Mouse (Mus musculus) kidney, postnatal 0 days (tissue): ENCODE data around the gene Bcam. TPM values are rescaled to one million over a fixed set of nuclear protein-coding genes. Genes with fewer than 3 reads are reported as not detected.

Source experiments
- ATAC-seq: fragments of 200-750 bp; cut with Nextera tagmentation; replicated peaks from 2 replicates; pipeline ENCODE4 v1.8.0; 2017; ENCODE audit warnings: low read depth, moderate number of reproducible peaks, moderate TSS enrichment, moderate library complexity; ENCODE audit not compliant: low FRiP score
- DNase-seq: peaks from one replicate; pipeline ENCODE4 v3.0.0-alpha.2; 2016; ENCODE audit warnings: low spot score
- H3K27ac ChIP-seq: fragments of 300-500 bp; sonication (generic); 2 replicates; pipeline ENCODE4 v1.5.1; 2014; ENCODE audit warnings: mild to moderate bottlenecking
- H3K27me3 ChIP-seq: fragments of 300-500 bp; sonication (generic); 2 replicates; pipeline ENCODE4 v1.6.1; 2014; ENCODE audit warnings: low read length, mixed read lengths; ENCODE audit not compliant: insufficient read depth
- H3K36me3 ChIP-seq: fragments of 300-500 bp; sonication (generic); 2 replicates; pipeline ENCODE4 v1.6.1; 2014; ENCODE audit warnings: low read length, mixed read lengths; ENCODE audit not compliant: insufficient read depth
- H3K4me1 ChIP-seq: fragments of 300-500 bp; sonication (generic); replicated peaks from 2 replicates; pipeline ENCODE4 v1.6.1; 2014; ENCODE audit warnings: antibody characterized with exemption, low read length, mixed read lengths; ENCODE audit not compliant: insufficient read depth
- H3K4me2 ChIP-seq: fragments of 300-500 bp; sonication (generic); 2 replicates; pipeline ENCODE4 v1.6.1; 2014; ENCODE audit warnings: mild to moderate bottlenecking, low read length, moderate library complexity, mixed read lengths
- H3K4me3 ChIP-seq: fragments of 300-500 bp; sonication (generic); replicated peaks from 2 replicates; pipeline ENCODE4 v1.5.1; 2014; ENCODE audit warnings: low read depth, low read length
- H3K9ac ChIP-seq: fragments of 300-500 bp; sonication (generic); 2 replicates; pipeline ENCODE4 v1.6.1; 2014; ENCODE audit warnings: low read depth, low read length
- H3K9me3 ChIP-seq: fragments of 300-500 bp; sonication (generic); replicated peaks from 2 replicates; pipeline ENCODE4 v1.6.1; 2016; ENCODE audit warnings: low read length, inconsistent platforms, mixed read lengths
- CTCF ChIP-seq: IDR thresholded peaks from 2 replicates; pipeline ENCODE4 v1.5.1; 2016; ENCODE audit warnings: antibody characterized with exemption, low read depth, mild to moderate bottlenecking, moderate library complexity
- WGBS: fragments of 180-500 bp; shearing (Covaris S2); extraction: QIAGEN DNeasy Blood & Tissue Kit; methylation state at CpG from one replicate; pipeline ENCODE4 v1.1.7; 2014; 5-methylcytosine and 5-hydroxymethylcytosine counted together
- polyA plus RNA-seq: library from polyadenylated mRNA; unstranded; fragments of >200 nt; fragmentation: Nextera tagmentation; extraction: Ambion mirVana; gene quantifications from 2 replicates; pipeline ENCODE4 v1.2.1, GENCODE M21; 2015

Bcam gene
- polyA plus RNA-seq, 1 experiment from 2014 or later, result 394 TPM

- ATAC-seq (no peak), DNase-seq (peak; percentile 43)
- H3K9me3 ChIP-seq, result peaks cover 11% of the 10 kb centered on the region
- H3K4me1 ChIP-seq, result no peaks in the 10 kb centered on the region
- no peaks in the 10 kb centered on the region for H3K27me3 ChIP-seq
- H3K27ac ChIP-seq, result peak overlapping the region; percentile 42; the same call in 1 of the 2 replicates
- no peak overlapping the region for H3K4me2 ChIP-seq
- H3K9ac ChIP-seq, result no peak overlapping the region
- no peak for TF ChIP-seq CTCF
- H3K4me3 ChIP-seq, result no peak overlapping the region
- peaks cover 54% of the 10 kb centered on the region for H3K36me3 ChIP-seq
- 84% methylated on average over 6 of the region's 6 CpGs for WGBS
Measured at GRCm38 (mm10) chr7:19722754-19723195, 48.0 kb downstream of the Bcam start.

GRCm38 (mm10) chr7:19719200-19719599, 51.6 kb downstream of the Bcam start:
- Histone ChIP-seq H3K4me2 (no peak overlapping the region), H3K4me1 (no peaks in the 10 kb centered on the region), H3K4me3 (no peak overlapping the region), H3K27ac (no peak overlapping the region), H3K9ac (no peak overlapping the region), H3K36me3 (peaks cover 33% of the 10 kb centered on the region), H3K9me3 (peaks cover 11% of the 10 kb centered on the region), H3K27me3 (no peaks in the 10 kb centered on the region)
- no peak for DNase-seq
- 91% methylated on average over 4 of the region's 4 CpGs for WGBS
- no peak for ATAC-seq
- no peak for TF ChIP-seq CTCF

- H3K4me2 ChIP-seq, result no peak overlapping the region
- DNase-seq (no peak), ATAC-seq (no peak)
- no peak overlapping the region for H3K9ac ChIP-seq
- peaks cover 28% of the 10 kb centered on the region for H3K36me3 ChIP-seq
- H3K27me3 ChIP-seq, result no peaks in the 10 kb centered on the region
- H3K4me1 ChIP-seq, result no peaks in the 10 kb centered on the region
- WGBS, result 84% methylated on average over 5 of the region's 5 CpGs
- H3K9me3 ChIP-seq, result peaks cover 11% of the 10 kb centered on the region
- no peak overlapping the region for H3K4me3 ChIP-seq
- no peak overlapping the region for H3K27ac ChIP-seq
- no peak for TF ChIP-seq CTCF
Measured at GRCm38 (mm10) chr7:19718297-19718952, 52.4 kb downstream of the Bcam start.

DNA sequence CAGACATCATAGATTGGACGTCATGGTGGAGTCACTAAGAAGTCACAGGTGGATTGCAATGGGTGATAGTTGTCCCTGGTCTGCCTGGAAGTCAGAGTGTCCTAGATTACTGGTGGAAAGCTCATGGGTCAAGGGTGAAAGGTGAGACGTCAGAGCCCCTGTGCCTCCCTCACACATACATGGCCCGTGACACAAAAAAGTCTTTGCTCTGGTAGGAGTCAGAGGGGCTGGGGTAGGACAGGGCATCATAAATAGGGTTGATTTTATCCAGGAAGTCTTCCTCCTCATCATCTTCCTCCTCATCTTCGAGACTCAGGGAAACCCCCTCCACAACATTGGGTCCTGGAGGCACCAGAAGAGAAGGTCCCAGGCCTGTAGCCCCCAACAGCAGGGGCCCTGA, 53.5 kb downstream of the Bcam start:
- Histone ChIP-seq H3K27me3 (no peaks in the 10 kb centered on the region), H3K36me3 (peaks cover 24% of the 10 kb centered on the region), H3K4me3 (no peak overlapping the region), H3K9me3 (peaks cover 11% of the 10 kb centered on the region), H3K27ac (no peak overlapping the region), H3K4me2 (no peak overlapping the region), H3K4me1 (no peaks in the 10 kb centered on the region), H3K9ac (no peak overlapping the region)
- 77% methylated on average over 4 of the region's 4 CpGs for WGBS
- ATAC-seq (no peak), DNase-seq (no peak)
- no peak for TF ChIP-seq CTCF

DNA sequence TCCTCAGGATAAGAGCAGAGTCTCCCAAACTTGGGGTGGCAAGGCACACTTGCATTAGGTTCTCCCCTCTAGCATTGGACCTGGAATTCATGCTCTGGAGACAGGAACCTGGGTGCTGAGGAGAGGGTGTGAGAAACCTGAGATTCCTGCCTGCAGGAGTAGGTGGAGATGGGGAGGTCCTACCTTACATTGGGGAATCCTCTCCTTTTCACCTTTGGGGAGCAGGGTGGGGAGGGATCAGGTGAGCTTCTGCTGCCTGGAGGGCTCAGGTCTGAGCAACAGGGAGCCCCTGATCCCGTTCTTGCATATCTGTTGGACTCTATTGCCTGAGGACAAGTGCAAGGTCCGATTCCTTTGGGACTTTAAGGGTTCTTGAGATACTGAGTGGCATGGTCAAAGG, 54.0 kb downstream of the Bcam start:
- no peaks in the 10 kb centered on the region for H3K27me3 ChIP-seq
- no peak for ATAC-seq
- TF ChIP-seq CTCF, result no peak
- H3K4me1 ChIP-seq, result no peaks in the 10 kb centered on the region
- no peak overlapping the region for H3K4me3 ChIP-seq
- no peak overlapping the region for H3K27ac ChIP-seq
- H3K36me3 ChIP-seq, result peaks cover 28% of the 10 kb centered on the region
- H3K4me2 ChIP-seq, result no peak overlapping the region
- WGBS, result 86% methylated on average over 2 of the region's 2 CpGs
- H3K9ac ChIP-seq, result no peak overlapping the region
- peaks cover 11% of the 10 kb centered on the region for H3K9me3 ChIP-seq
- DNase-seq, result no peak

DNA sequence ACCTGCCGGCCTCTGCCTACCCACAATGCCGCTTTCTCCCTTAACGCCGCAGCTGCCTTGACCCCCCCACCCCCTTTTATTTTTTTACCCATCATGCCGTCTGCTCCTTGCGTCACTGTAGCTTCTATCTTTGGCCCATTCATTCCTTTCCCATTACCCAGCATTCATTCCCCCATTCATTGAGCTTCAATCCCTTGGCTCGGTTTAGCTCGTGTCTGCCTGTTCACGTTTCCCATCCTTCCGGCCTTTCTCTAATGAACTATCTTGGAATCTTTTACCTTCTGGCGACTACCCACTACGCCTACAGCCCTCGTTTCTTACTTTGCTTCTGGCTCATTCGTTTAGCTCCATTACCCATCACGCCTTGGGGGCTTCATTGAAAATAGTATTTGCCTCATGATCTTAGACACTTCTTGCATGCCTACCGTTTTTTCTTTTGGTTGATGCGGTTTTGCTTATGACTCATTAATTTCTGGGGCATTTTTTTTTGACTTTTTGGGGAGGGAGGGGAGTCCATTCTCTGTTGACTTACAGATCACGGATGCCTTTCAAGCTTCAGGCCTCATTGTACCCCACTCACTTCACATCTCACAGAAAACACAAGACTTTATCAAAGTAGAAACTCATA, 54.6 kb downstream of the Bcam start:
- no peaks in the 10 kb centered on the region for H3K4me1 ChIP-seq
- H3K9me3 ChIP-seq, result peaks cover 5% of the 10 kb centered on the region
- no peaks in the 10 kb centered on the region for H3K27me3 ChIP-seq
- DNase-seq, result no peak
- H3K4me3 ChIP-seq, result 0 out of 2 replicates have a peak overlapping the region, but pooled peaks have one; percentile 4
- no peak overlapping the region for H3K9ac ChIP-seq
- H3K4me2 ChIP-seq, result peak overlapping the region; percentile 46
- no peak for ATAC-seq
- WGBS, result 6% methylated on average over 18 of the region's 18 CpGs
- H3K36me3 ChIP-seq, result peaks cover 31% of the 10 kb centered on the region
- H3K27ac ChIP-seq, result peak overlapping the region; percentile 82
- no peak for TF ChIP-seq CTCF
